Comparison of ENCODE assay signal across 8 mouse cellular contexts in the genomic region with DNA sequence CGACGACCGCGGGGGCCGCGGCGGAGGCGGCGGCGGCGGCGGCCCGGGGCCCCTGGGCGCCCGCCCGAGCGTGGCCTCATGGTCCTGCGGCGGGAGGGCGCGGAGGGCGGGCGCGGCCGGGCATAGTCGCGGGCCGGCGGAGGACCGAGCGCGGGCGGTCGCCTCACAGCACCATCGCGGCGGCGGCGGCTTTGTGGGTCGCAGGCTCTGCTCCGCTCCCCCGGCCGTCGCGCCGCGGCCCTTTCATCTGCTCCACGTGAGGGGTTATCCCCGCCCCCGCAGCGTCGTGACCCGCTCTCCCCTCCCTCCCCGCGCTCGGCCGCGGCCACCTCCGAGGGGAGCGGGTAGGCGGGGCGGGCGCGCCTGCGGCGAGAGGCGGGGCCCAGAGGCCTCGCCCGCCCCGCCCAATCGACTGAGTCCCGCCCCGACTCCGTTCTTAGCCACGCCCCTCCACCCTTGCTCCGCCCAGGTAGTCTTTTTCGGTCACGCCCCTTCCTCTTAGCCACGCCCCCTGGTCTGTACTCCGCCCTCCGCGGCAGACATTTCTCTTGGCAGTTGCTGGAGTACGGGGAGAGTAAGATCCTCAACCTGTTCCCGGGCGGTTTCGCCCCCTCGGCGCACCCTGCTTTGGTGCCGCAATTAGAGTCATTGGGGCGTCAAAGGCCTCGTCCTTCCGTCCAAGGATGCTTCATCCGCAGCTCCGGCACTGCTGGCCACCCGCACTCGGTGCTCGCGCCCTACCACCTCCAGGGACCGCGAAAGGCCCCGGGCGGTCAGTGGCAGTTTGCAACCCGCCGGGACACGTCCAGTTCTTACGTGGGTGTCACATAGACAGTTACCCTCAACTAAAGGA. TPM values are rescaled to one million over a fixed set of nuclear protein-coding genes. Genes with fewer than 3 reads are reported as not detected.
A peak's percentile ranks its signal among the peaks of the same experiment; 100 is the strongest.
DNase-seq lines count a peak whose midpoint lies in the region; ATAC-seq lines count a peak whose summit lies in the region.

A gene (minus strand): TSS at position 249 of the 853 bp plus-strand sequence.

- DNase-seq in CD4-positive helper T cell, adult 2 months (ENCODE audit: low read depth, low spot score) = peak; percentile 95
- peak; percentile 66 for DNase-seq in brain, embryonic 18.5 days (ENCODE audit: low read depth, low spot score)
- peak; percentile 96 for DNase-seq in kidney, postnatal 14 days
- DNase-seq in liver, embryonic 13.5 days = peak; percentile 84
- DNase-seq in neural tube, embryonic 10.5 days (ENCODE audit: extremely low spot score, low spot score) = peak; percentile 99

- peak within 1 kb of the TSS; percentile 87 to 91 for H3K4me3 ChIP-seq in heart, embryonic 14.5 days (ENCODE audit: control insufficient read depth in 1 of 2, insufficient read depth in 1 of 2, low read depth in 1 of 2, low read length in 2 of 2)
- H3K4me3 ChIP-seq in liver, embryonic 13.5 days (replicated peaks) = peak within 1 kb of the TSS; percentile 82
- H3K4me3 ChIP-seq in stomach, embryonic 16.5 days (replicated peaks; ENCODE audit: low read length) = peak within 1 kb of the TSS; percentile 82

- H3K36me3 ChIP-seq in heart, embryonic 14.5 days (ENCODE audit: control insufficient read depth, insufficient read depth, low read length) = no peaks in the 10 kb centered on the region
- H3K36me3 ChIP-seq in liver, embryonic 13.5 days = no peaks in the 10 kb centered on the region
- no peaks in the 10 kb centered on the region for H3K36me3 ChIP-seq in stomach, embryonic 16.5 days (ENCODE audit: control insufficient read depth, insufficient read depth, low read length)

- H3K27ac ChIP-seq in heart, embryonic 14.5 days (replicated peaks in 1 of 2; ENCODE audit: control insufficient read depth in 1 of 2, insufficient read depth in 1 of 2, low read depth in 2 of 2, low read length in 2 of 2) = peak within 1 kb of the TSS; percentile 60 to 85; a peak in 3 of 4 replicates
- H3K27ac ChIP-seq in liver, embryonic 13.5 days = peak within 1 kb of the TSS; percentile 64
- peak within 1 kb of the TSS; percentile 92 for H3K27ac ChIP-seq in stomach, embryonic 16.5 days (ENCODE audit: low read length)

- peak within 1 kb of the TSS; percentile 90 for H3K9ac ChIP-seq in heart, embryonic 14.5 days (ENCODE audit: low read length)
- H3K9ac ChIP-seq in liver, embryonic 13.5 days = peak within 1 kb of the TSS; percentile 86
- H3K9ac ChIP-seq in stomach, embryonic 16.5 days (ENCODE audit: low read length) = peak within 1 kb of the TSS; percentile 94

- peak; percentile 89 for ATAC-seq in erythroid progenitor cell, adult 5-6 weeks (replicated peaks; ENCODE audit: low FRiP score, poor library complexity, severe bottlenecking)
- peak; percentile 96 for ATAC-seq in heart, embryonic 14.5 days (ENCODE audit: insufficient number of reproducible peaks, insufficient read depth, low FRiP score, low read depth)
- ATAC-seq in liver, embryonic 13.5 days (ENCODE audit: low read depth) = peak; percentile 89
- ATAC-seq in stomach, embryonic 16.5 days (ENCODE audit: insufficient read depth, low FRiP score) = peak; percentile 94

- no peaks in the 10 kb centered on the region for H3K9me3 ChIP-seq in heart, embryonic 14.5 days (ENCODE audit: control insufficient read depth, low read length)
- no peaks in the 10 kb centered on the region for H3K9me3 ChIP-seq in liver, embryonic 13.5 days (replicated peaks)
- H3K9me3 ChIP-seq in stomach, embryonic 16.5 days (replicated peaks; ENCODE audit: control insufficient read depth, low read length) = no peaks in the 10 kb centered on the region

- no peaks in the 10 kb centered on the region for H3K27me3 ChIP-seq in heart, embryonic 14.5 days (ENCODE audit: control insufficient read depth, insufficient read depth, low read length)
- H3K27me3 ChIP-seq in liver, embryonic 13.5 days = peaks cover 17% of the 10 kb centered on the region
- no peaks in the 10 kb centered on the region for H3K27me3 ChIP-seq in stomach, embryonic 16.5 days (ENCODE audit: control insufficient read depth, insufficient read depth, low read length)

- under 1% methylated on average over 45 of the region's 106 CpGs for WGBS in heart, embryonic 14.5 days
- WGBS in liver, embryonic 13.5 days (ENCODE audit: insufficient replicate concordance) = under 1% methylated on average over 91 of the region's 106 CpGs
- under 1% methylated on average over 90 of the region's 106 CpGs for WGBS in stomach, embryonic 16.5 days

- peak within 1 kb of the TSS; percentile 94 for H3K4me2 ChIP-seq in heart, embryonic 14.5 days (ENCODE audit: low read length)
- H3K4me2 ChIP-seq in liver, embryonic 13.5 days = peak within 1 kb of the TSS; percentile 100
- H3K4me2 ChIP-seq in stomach, embryonic 16.5 days (ENCODE audit: low read depth, low read length) = peak within 1 kb of the TSS; percentile 94

- H3K4me1 ChIP-seq in heart, embryonic 14.5 days (ENCODE audit: control insufficient read depth in 2 of 2, insufficient read depth in 2 of 2, low read length in 2 of 2) = peaks cover 9 to 18% of the 10 kb centered on the region in 2 experiments
- peaks cover 46% of the 10 kb centered on the region for H3K4me1 ChIP-seq in liver, embryonic 13.5 days (replicated peaks)
- H3K4me1 ChIP-seq in stomach, embryonic 16.5 days (ENCODE audit: control insufficient read depth, insufficient read depth, low read length) = peaks cover 19% of the 10 kb centered on the region

RNA-seq across cellular contexts. Expression of the gene that starts here (rescaled TPM):
- 1.4 and 2.1 TPM in 2 replicates for total RNA-seq in erythroid progenitor cell, adult 5-6 weeks (2015; ENCODE audit: low replicate concordance)
- 0.39 and 1.1 TPM in 2 replicates for total RNA-seq in erythroid progenitor cell, adult 5-6 weeks (2017; ENCODE audit: low replicate concordance)
- polyA plus RNA-seq in heart, embryonic 14.5 days (2014; fragmentation: Nextera tagmentation; extraction: Ambion mirVana) = 7.2 and 7.5 TPM in 2 replicates
- polyA plus RNA-seq in liver, embryonic 13.5 days (2015; fragmentation: Nextera tagmentation; extraction: Ambion mirVana) = 4.1 and 4.6 TPM in 2 replicates
- 13.3 and 13.9 TPM in 2 replicates for polyA plus RNA-seq in stomach, embryonic 16.5 days (2015; fragmentation: Nextera tagmentation; extraction: Ambion mirVana)

Comparison
In these comparisons a context has a peak if more than half of its experiments do, and no peak if none do; other contexts are left out.
1. Peak in every context shown above with its lines: DNase-seq, ATAC-seq, H3K4me3 ChIP-seq and H3K27ac ChIP-seq.